Mouse (Mus musculus) thymus, postnatal 14 days (tissue): ENCODE data around the gene Vmn2r58.
"Not testable (repeated sequence)": the region's sequence is repeated elsewhere in the genome, so short reads cannot be mapped to it uniquely, and the experiment has no call there.

Experiments used
- DNase-seq: peaks from one replicate; pipeline ENCODE4 v3.0.0; 2021

Gene Vmn2r58

GRCm38 (mm10) chr7:41872612-41873011 lies at the start of gene Vmn2r58:
Gene Vmn2r58 (minus strand): TSS chr7:41872712.
- DNase-seq, result not testable (repeated sequence)
